Mouse (Mus musculus): ENCODE results near the gene Slc25a15. TPM values are rescaled to one million over a fixed set of nuclear protein-coding genes. Genes with fewer than 3 reads are reported as not detected.

Slc25a15 gene
- total RNA-seq, 4 experiments from 2014 or later, result 10.1 to 10.9 (median 10.6) TPM

Other genes starting within 250 kb of the Slc25a15 start
- 1 to 10 TPM; 1.6 to 3.5 (median 2.1) TPM for gene Nek3, start 232.2 kb downstream of the Slc25a15 start, total RNA-seq (2022)
- gene Ckap2, start 212.8 kb downstream of the Slc25a15 start, total RNA-seq (2022), result under 1 TPM in 3 of 4 experiments, not detected in 1; 0.30 to 0.63 (median 0.51) TPM
- gene Vps36, start 205.8 kb downstream of the Slc25a15 start, total RNA-seq (2022), result 10 to 100 TPM; 19.3 to 24.8 (median 20.4) TPM
- gene Thsd1, start 171.3 kb downstream of the Slc25a15 start, total RNA-seq (2022), result 1 to 10 TPM; 3.0 to 4.2 (median 3.4) TPM
- not detected for gene Tpte, start 115.2 kb downstream of the Slc25a15 start, total RNA-seq (2022)
- gene Mrps31, start 12.8 kb upstream of the Slc25a15 start, total RNA-seq (2022), result 10 to 100 TPM; 21.5 to 27.0 (median 25.4) TPM